Comparison of ENCODE assay signal across 27 mouse cellular contexts in genomic region chr2:5869746-5870145, GRCm38 (mm10). TPM values are rescaled to one million over a fixed set of nuclear protein-coding genes. Genes with fewer than 3 reads are reported as not detected.
"Had no signal": no experiment of that assay in that cellular context is flagged by ENCODE, and none has a peak within 500 bp of the region (broad histone marks: within the 10 kb centered on the region; RNA-seq: fewer than 3 reads in every experiment).

No protein-coding gene starts in this region.

- H3K27me3 ChIP-seq: heart, embryonic 12.5 days; hindbrain, embryonic 12.5 days; intestine, embryonic 15.5 days; limb, embryonic 12.5 days had no signal

- H3K4me2 ChIP-seq: heart, embryonic 12.5 days; hindbrain, embryonic 12.5 days; hindbrain, embryonic 14.5 days; intestine, embryonic 15.5 days; limb, embryonic 12.5 days; liver, embryonic 11.5 days had no signal

- H3K9me3 ChIP-seq: heart, embryonic 10.5 days; heart, embryonic 12.5 days; hindbrain, embryonic 10.5 days; hindbrain, embryonic 12.5 days; intestine, embryonic 15.5 days; limb, embryonic 10.5 days; limb, embryonic 12.5 days had no signal

- H3K9ac ChIP-seq: heart, embryonic 12.5 days; hindbrain, embryonic 12.5 days; hindbrain, embryonic 14.5 days; intestine, embryonic 15.5 days; limb, embryonic 12.5 days; liver, embryonic 14.5 days had no signal

- H3K4me1 ChIP-seq: heart, embryonic 10.5 days; heart, embryonic 12.5 days; hindbrain, embryonic 10.5 days; hindbrain, embryonic 12.5 days; intestine, embryonic 15.5 days; limb, embryonic 10.5 days; limb, embryonic 12.5 days had no signal

- H3K27ac ChIP-seq: gastrocnemius, adult 2 months; heart, embryonic 10.5 days; hindbrain, embryonic 10.5 days; hindbrain, embryonic 12.5 days; hindbrain, embryonic 14.5 days; intestine, embryonic 15.5 days; layer of hippocampus, adult 2 months; left cerebral cortex, adult 2 months; limb, embryonic 10.5 days; limb, embryonic 12.5 days; liver, embryonic 14.5 days had no signal

- ATAC-seq: hindbrain, embryonic 16.5 days; inflammation-experienced regulatory T-cells, adult 6 months; intestine, embryonic 15.5 days; intestine, postnatal 0 days had no signal

- H3K4me3 ChIP-seq: gastrocnemius, adult 2 months; heart, embryonic 10.5 days; heart, embryonic 12.5 days; hindbrain, embryonic 10.5 days; hindbrain, embryonic 12.5 days; intestine, embryonic 15.5 days; layer of hippocampus, adult 2 months; left cerebral cortex, adult 2 months; limb, embryonic 10.5 days; limb, embryonic 12.5 days had no signal

- DNase-seq: gastrocnemius, adult 2 months; gastrocnemius, postnatal 10 days; gastrocnemius, postnatal 25 days; heart, adult 18-20 months; heart, postnatal 10 days; heart, postnatal 4 days; kidney, adult 18-20 months; kidney, adult 8-10 months; kidney, postnatal 10 days; kidney, postnatal 25 days had no signal

RNA-seq across cellular contexts. Expression of gene Gm13199, which starts 7.0 kb away (rescaled TPM):
- total RNA-seq: gastrocnemius, adult 2 months; granulocyte monocyte progenitor cell, adult 5-6 weeks; heart, adult 18-20 months; heart, postnatal 10 days; heart, postnatal 25 days had no signal
